Mouse (Mus musculus): ENCODE measurements around the gene Glmp. TPM values are rescaled to one million over a fixed set of nuclear protein-coding genes. Genes with fewer than 3 reads are reported as not detected.
A peak's percentile ranks its signal among the peaks of the same experiment; 100 is the strongest.

Glmp gene
- polyA plus RNA-seq, 1 experiment from 2014 or later: 182 TPM

DNA sequence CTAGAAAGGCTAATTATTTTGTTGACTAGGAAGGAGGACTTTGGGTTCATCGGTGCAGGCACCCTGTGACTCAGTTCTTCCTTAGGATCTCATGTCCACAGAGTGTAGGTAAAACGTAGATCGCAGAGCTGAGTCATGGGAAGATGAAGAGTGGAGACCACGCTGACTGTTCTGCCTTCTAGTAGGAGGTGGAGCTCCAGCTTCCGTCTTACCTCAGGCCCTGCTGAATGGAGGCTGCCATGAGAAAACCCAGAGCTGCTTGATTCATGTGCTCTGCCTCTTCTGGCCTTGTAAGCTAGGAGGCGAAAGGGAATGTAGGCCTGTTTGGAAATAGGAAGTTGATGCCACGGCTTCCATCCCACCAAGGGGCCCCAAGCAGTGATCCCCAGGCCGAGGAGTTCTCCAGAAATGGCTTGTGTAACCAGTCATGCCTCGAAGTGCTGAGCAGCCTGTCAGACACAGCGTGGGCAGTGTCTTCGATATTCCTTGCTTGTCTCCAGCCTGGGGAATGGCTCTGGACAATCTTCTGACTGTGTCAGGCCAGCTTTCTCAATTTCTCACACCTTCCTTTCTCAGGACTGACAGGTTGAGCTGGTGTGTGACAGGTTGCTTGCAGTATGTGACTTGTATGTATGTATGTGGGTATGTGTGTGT, 12.7 kb downstream of the Glmp start:
- H3K9me3 ChIP-seq: no peaks in the 10 kb centered on the region
- H3K9ac ChIP-seq: no peak overlapping the region
- H3K4me3 ChIP-seq (replicated peaks): peak overlapping the region; percentile 20; the same call in 1 of the 2 replicates
- H3K36me3 ChIP-seq: peaks cover 4% of the 10 kb centered on the region
- peak overlapping the region; percentile 40; the same call in 1 of the 2 replicates for H3K27ac ChIP-seq
- 54% methylated on average over 11 of the region's 11 CpGs for WGBS
- H3K4me2 ChIP-seq: peak overlapping the region; percentile 68
- H3K27me3 ChIP-seq (replicated peaks): no peaks in the 10 kb centered on the region
- peaks cover 11% of the 10 kb centered on the region for H3K4me1 ChIP-seq
- ATAC-seq (ENCODE audit: insufficient read depth, low FRiP score, low read depth): no peak

DNA sequence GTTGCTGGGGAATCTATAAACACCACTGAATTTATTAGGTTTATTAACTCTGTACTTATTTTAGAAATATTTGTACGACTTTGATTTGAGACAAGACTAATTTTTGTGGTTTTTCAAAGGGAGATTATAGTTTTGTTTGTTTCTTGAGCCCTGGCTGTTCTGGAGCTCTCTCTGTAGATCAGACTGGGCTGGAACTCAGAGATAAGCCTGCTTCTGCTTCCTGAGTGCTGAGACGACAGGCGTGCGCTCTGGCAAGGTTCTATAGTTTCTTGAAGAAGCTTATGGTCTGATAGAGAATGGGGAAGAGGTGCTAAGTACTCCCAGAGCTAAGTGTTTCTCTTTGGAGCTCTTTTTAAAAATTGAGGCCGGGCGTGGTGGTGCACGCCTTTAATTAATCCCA, 13.5 kb downstream of the Glmp start:
- Histone ChIP-seq H3K4me2 (no peak overlapping the region), H3K27ac (no peak overlapping the region; the same call in 1 of the 2 replicates), H3K4me1 (peaks cover 9% of the 10 kb centered on the region), H3K27me3 (replicated peaks) (no peaks in the 10 kb centered on the region), H3K9ac (no peak overlapping the region), H3K4me3 (replicated peaks) (no peak overlapping the region), H3K9me3 (no peaks in the 10 kb centered on the region), H3K36me3 (peaks cover 13% of the 10 kb centered on the region)
- no peak for ATAC-seq (ENCODE audit: insufficient read depth, low FRiP score, low read depth)
- WGBS: 85% methylated on average over 7 of the region's 7 CpGs

DNA sequence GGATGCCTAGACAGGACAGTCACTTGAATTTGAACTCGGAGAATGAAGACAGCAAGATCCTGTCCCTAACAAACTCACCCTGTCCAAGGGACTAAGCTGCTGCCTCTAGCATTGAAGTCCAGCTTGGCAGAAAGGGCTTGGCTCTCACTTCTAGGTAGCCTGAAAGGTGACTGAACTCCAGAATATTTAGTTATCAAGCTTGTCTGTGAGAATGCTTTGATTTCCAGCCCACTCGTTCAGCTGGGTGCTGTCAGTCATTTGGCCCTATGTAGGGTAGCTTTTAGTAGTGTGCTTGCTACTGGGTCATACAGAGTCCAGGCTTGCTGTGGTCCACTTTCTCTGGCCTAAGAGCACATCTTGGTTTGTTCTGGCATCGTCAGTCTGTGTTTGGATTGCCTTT, 14.2 kb downstream of the Glmp start:
- no peaks in the 10 kb centered on the region for H3K27me3 ChIP-seq (replicated peaks)
- WGBS: 67% methylated on average over 3 of the region's 3 CpGs
- no peak overlapping the region for H3K9ac ChIP-seq
- no peak overlapping the region for H3K27ac ChIP-seq
- ATAC-seq (ENCODE audit: insufficient read depth, low FRiP score, low read depth): no peak
- no peak overlapping the region for H3K4me3 ChIP-seq (replicated peaks)
- H3K4me1 ChIP-seq: peaks cover 9% of the 10 kb centered on the region
- H3K36me3 ChIP-seq: peaks cover 20% of the 10 kb centered on the region
- H3K4me2 ChIP-seq: no peak overlapping the region
- H3K9me3 ChIP-seq: no peaks in the 10 kb centered on the region

DNA sequence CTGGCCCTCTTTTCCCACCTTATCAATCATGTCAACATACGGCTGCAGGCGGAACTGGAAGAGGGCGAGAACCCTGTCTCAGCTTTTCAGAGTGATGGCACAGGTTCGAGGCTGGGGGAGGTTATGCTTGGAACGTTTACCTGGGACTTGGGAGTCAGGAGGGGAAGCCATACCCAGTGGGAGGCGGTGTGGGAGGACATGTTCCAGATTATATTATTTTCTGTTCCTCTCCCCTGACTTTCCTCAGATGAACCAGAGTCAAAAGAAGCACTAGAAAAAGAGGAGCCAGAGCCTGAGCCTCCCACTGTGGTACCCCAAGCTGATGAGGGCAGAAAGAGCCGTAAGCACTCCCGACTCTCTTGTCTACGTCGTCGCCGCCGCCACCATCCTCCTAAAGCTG, 25.9 kb downstream of the Glmp start:
- no peak for ATAC-seq (ENCODE audit: insufficient read depth, low FRiP score, low read depth)
- Histone ChIP-seq H3K9ac (no peak overlapping the region), H3K27ac (no peak overlapping the region), H3K4me3 (replicated peaks) (no peak overlapping the region), H3K27me3 (replicated peaks) (no peaks in the 10 kb centered on the region), H3K36me3 (peaks cover 85% of the 10 kb centered on the region), H3K4me2 (no peak overlapping the region), H3K4me1 (no peaks in the 10 kb centered on the region), H3K9me3 (no peaks in the 10 kb centered on the region)
- 85% methylated on average over 13 of the region's 13 CpGs for WGBS

DNA sequence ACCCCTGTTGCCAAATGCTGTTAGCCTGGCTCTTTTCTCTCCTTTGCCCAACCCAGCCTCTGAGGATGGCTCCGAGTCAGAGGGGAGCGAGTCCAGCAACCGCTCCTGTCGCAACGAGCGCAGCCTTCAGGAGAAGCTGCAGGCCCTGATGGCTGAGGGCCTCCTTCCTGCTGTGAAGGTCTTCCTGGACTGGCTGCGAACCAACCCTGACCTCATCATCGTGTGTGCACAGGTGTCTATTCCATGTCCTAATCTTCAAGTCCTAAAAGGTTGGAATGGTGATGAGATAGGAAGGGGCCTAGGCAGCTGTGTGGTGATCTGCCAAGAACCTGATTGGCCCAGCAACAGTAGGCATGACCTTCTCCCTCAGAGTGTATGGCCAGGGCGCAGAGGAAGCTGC, 28.1 kb downstream of the Glmp start:
- no peak overlapping the region for H3K4me3 ChIP-seq (replicated peaks)
- H3K4me1 ChIP-seq: no peaks in the 10 kb centered on the region
- no peaks in the 10 kb centered on the region for H3K27me3 ChIP-seq (replicated peaks)
- WGBS: 90% methylated on average over 9 of the region's 9 CpGs
- H3K36me3 ChIP-seq: peaks cover 87% of the 10 kb centered on the region
- H3K9me3 ChIP-seq: no peaks in the 10 kb centered on the region
- H3K27ac ChIP-seq: no peak overlapping the region
- ATAC-seq (ENCODE audit: insufficient read depth, low FRiP score, low read depth): no peak
- no peak overlapping the region for H3K4me2 ChIP-seq
- H3K9ac ChIP-seq: no peak overlapping the region

DNA sequence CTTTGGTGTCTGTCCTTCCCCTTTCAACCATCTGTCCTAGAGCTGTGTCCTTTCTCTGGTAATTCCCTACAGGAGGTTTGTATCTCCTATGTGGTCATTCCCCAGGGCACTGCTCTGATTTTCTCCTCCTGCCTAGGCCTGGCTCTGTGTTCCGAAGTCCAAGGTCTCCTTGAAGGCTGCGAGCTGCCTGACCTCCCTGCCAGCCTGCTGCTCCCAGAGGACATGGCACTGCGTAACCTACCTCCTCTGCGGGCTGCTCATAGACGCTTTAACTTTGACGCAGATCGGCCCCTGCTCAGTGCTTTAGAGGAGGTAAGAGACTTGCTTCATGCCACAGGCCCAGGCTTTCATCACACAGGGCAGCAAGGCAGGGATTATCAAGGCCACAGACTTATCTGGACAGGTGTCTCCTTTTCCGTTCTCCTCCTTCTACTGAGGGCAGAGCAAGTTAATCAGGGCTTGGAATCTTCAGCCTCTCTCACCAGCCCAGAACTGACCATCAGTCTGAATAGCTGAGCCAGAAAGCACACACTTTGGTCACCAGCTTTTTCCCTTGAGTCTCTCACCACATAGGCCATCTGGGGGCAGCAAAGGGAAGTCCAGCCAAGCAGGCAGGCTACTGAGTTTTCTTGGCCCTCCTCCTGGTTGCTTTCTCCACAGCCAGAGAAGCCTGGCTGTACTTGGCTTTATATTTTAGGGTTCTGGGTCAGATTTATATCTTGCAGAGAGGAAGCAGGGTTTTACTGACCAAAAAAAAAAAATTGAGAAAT, 29.8 kb downstream of the Glmp start:
- WGBS: 89% methylated on average over 8 of the region's 8 CpGs
- H3K36me3 ChIP-seq: peaks cover 91% of the 10 kb centered on the region

DNA sequence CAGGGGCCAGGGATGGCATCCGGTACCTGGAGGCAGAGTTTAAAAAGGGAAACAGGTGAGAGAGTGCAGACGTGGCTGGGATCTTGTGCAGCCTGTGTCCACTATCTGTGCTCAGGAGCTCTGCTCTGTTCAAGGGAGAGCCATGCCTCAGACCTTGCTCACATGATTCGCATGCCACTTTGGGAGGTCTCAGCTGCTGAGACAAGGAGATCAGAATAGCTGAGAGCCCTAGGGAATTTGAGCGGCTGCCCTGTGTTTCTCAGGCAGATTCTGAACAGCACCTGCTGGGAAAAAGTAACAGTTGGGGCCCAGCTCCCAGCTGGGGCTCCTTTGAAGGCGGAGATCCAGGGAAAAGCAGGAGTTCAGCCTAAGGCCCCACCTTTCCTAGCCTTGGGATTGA, 34.8 kb downstream of the Glmp start:
- 81% methylated on average over 5 of the region's 5 CpGs for WGBS
- peak overlapping the region; percentile 21 for H3K27ac ChIP-seq
- no peak for ATAC-seq (ENCODE audit: insufficient read depth, low FRiP score, low read depth)
- 0 out of 2 replicates have a peak, but pooled peaks cover 2% of the 10 kb centered on the region for H3K4me1 ChIP-seq
- no peak overlapping the region for H3K4me3 ChIP-seq (replicated peaks)
- H3K27me3 ChIP-seq (replicated peaks): no peaks in the 10 kb centered on the region
- H3K4me2 ChIP-seq: no peak overlapping the region
- peaks cover 61% of the 10 kb centered on the region for H3K36me3 ChIP-seq
- H3K9ac ChIP-seq: no peak overlapping the region
- no peaks in the 10 kb centered on the region for H3K9me3 ChIP-seq

More for the DNA sequence above, 29.8 kb downstream of the Glmp start:
- H3K27ac ChIP-seq: no peak overlapping the region
- no peak for ATAC-seq (ENCODE audit: insufficient read depth, low FRiP score, low read depth)
- H3K9me3 ChIP-seq: no peaks in the 10 kb centered on the region
- H3K27me3 ChIP-seq (replicated peaks): no peaks in the 10 kb centered on the region
- no peak overlapping the region for H3K9ac ChIP-seq
- no peak overlapping the region for H3K4me3 ChIP-seq (replicated peaks)
- no peaks in the 10 kb centered on the region for H3K4me1 ChIP-seq
- no peak overlapping the region for H3K4me2 ChIP-seq

DNA sequence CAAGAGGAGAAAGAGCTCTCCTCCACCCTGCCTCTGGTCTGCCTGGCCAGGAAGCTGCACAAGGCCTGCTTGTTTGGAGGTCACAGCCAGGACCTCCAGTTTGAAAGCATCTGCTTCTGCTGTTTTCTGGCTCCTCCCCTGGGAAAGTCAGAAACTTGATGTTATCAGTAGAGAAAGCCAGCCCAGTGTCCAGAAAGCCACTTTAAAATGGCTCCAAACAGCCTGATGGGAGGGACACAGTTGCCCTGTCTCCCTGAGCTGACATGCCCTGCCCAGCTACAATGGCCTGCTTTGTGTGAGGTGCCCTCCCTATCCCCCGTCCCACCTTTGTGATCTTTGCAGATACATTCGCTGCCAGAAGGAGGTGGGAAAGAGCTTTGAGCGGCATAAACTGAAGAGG, 35.2 kb downstream of the Glmp start:
- no peak overlapping the region for H3K4me3 ChIP-seq (replicated peaks)
- H3K9me3 ChIP-seq: no peaks in the 10 kb centered on the region
- H3K4me2 ChIP-seq: no peak overlapping the region
- H3K4me1 ChIP-seq: peaks cover 6% of the 10 kb centered on the region; the same call in 1 of the 2 replicates
- H3K9ac ChIP-seq: no peak overlapping the region
- no peak for ATAC-seq (ENCODE audit: insufficient read depth, low FRiP score, low read depth)
- peak overlapping the region; percentile 31; the same call in 1 of the 2 replicates for H3K27ac ChIP-seq
- peaks cover 57% of the 10 kb centered on the region for H3K36me3 ChIP-seq
- H3K27me3 ChIP-seq (replicated peaks): no peaks in the 10 kb centered on the region
- WGBS: 68% methylated on average over 3 of the region's 3 CpGs

DNA sequence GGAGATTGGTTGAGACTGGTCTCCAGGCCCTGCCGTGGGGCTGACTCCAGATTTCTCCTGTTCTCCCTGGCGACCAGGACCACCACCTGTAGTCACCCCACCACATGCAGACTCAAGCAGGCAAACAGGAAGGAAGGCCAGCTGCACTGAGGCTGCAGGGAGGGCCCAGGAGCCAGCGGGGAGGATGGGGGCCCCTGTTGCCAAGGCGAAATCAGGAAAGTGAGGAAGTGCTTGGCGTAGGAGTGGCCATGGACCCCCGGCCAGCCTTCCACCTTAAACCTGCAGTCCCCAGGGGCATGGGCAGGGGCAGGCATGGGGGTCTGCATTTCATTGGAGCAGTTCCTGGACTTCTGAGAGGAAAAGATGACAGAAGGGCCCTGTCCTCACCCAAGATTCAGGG, 36.3 kb downstream of the Glmp start:
- peaks cover 12% of the 10 kb centered on the region; the same call in 1 of the 2 replicates for H3K4me1 ChIP-seq
- ATAC-seq (ENCODE audit: insufficient read depth, low FRiP score, low read depth): no peak
- no peak overlapping the region for H3K9ac ChIP-seq
- WGBS: 74% methylated on average over 6 of the region's 6 CpGs
- H3K4me3 ChIP-seq (replicated peaks): no peak overlapping the region
- peaks cover 46% of the 10 kb centered on the region for H3K36me3 ChIP-seq
- peaks cover 10% of the 10 kb centered on the region for H3K27me3 ChIP-seq (replicated peaks)
- no peak overlapping the region for H3K4me2 ChIP-seq
- no peaks in the 10 kb centered on the region for H3K9me3 ChIP-seq
- H3K27ac ChIP-seq: no peak overlapping the region

DNA sequence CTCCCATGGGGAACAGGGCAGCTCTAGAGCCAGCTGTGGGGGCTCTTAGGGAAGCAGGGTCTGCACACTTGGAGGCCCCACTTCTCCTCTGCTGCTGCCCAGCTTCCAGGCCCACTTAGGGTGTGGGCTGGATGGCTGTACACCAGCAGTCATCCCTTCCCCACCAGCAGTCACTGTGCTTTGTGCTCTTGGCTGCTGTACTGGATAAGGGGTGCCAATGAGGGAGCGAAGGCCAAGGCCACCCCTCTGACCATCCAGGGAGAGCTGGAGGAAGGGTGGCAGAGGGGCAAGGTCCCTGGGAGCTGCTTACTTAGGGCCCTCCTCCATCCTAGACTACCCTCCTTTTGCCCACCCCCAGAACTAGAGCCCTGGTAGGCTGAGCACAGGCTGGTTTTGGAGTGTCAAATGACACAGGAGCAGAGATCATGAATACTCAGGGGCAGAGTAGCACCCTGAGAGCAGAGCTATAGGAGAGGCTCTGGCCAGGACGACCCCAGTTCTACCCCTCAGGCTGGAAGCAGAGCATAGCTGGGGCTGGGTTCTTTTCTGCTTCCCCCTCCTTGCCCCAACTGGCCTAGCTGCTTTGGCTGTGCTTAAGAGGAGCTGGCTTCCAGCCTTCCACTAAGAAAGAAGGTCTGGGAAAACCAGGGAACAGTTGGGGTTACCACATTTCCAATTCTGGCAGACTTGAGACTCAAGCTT, 36.9 kb downstream of the Glmp start:
- no peak for ATAC-seq (ENCODE audit: insufficient read depth, low FRiP score, low read depth)
- Histone ChIP-seq H3K36me3 (peaks cover 41% of the 10 kb centered on the region), H3K4me2 (no peak overlapping the region), H3K27me3 (replicated peaks) (peaks cover 12% of the 10 kb centered on the region), H3K4me3 (replicated peaks) (no peak overlapping the region), H3K9ac (no peak overlapping the region), H3K9me3 (no peaks in the 10 kb centered on the region), H3K4me1 (peaks cover 12% of the 10 kb centered on the region; the same call in 1 of the 2 replicates), H3K27ac (no peak overlapping the region)
- WGBS: 93% methylated on average over 2 of the region's 2 CpGs

DNA sequence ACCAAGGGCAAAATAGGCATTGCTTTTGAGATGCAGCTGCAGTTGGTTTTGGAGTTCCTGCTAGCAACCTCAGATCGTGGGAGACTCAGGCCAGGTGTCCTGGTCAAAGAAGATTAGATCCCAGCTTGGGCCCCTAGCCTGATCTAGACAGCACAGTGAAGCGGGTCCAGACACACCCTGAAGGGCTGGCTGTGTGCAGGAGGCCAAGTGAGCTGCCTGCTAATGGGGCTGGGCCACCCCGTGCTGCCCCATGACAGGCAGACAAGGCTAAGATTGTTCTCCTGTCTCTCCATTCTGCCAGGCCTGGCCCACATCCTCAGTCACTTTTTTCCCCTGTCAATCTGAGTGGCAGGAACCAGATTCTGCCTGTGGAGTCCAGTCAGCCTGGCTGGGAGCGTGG, 38.9 kb downstream of the Glmp start:
- 49% methylated on average over 4 of the region's 4 CpGs for WGBS
- peak; percentile 76 for ATAC-seq (ENCODE audit: insufficient read depth, low FRiP score, low read depth)
- peak overlapping the region; percentile 23; the same call in 1 of the 2 replicates for H3K27ac ChIP-seq

More for the DNA sequence above, 38.9 kb downstream of the Glmp start:
- peaks cover 23% of the 10 kb centered on the region for H3K36me3 ChIP-seq
- peaks cover 12% of the 10 kb centered on the region; the same call in 1 of the 2 replicates for H3K4me1 ChIP-seq
- H3K9ac ChIP-seq: no peak overlapping the region
- no peak overlapping the region for H3K4me3 ChIP-seq (replicated peaks)
- H3K9me3 ChIP-seq: no peaks in the 10 kb centered on the region
- H3K4me2 ChIP-seq: no peak overlapping the region
- peaks cover 12% of the 10 kb centered on the region for H3K27me3 ChIP-seq (replicated peaks)
